Mouse (Mus musculus): ENCODE measurements around the gene Enpp6.

DNA sequence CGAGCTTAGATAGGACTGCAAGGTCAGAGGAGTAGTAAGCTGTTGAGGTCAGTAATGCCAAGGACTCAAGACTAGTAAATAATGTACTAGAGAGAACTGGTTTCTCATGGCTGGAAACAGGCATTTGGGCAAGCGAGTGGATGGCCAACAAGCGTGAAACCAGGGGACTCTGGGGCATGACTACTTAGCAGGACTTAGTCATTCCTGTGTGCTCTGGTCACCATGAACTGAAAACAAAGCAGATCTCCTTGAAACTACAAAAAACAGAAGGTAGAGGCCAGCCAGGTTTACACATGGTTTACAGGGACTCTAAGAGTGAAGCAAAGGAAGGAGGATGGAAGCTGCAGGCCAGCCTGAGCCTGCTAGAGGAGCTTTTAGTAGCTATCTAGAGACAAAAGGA lies 82.9 kb downstream of the Enpp6 start:
- TF ChIP-seq CTCF (IDR thresholded peaks at IDR 0.05; ENCODE audit: borderline replicate concordance, insufficient read depth, low read length): no peak
- TF ChIP-seq POLR2A (IDR thresholded peaks at IDR 0.05; ENCODE audit: low read depth, low read length): no peak
